10 mouse cellular contexts compared by ENCODE assay signal in the genomic region with DNA sequence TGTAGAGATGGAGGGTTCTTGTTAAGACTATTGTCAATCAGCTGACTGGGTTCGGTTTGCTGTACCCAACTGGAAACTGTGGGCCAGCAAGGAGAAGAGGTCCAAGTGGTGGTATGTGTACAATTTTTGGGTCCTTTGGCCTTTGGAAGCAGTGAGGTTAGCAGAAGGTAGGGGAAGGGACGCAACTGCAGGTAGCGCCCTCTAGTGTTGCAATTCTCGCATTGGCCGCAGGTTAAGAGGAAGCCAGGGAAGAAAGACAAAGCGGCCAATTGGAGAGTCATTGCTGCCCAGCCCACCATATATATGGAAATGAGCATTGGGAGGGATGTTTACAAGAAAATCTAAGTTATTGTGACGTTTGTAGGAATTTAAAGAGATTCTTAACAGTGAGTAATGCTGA. TPM values are rescaled to one million over a fixed set of nuclear protein-coding genes. Genes with fewer than 3 reads are reported as not detected.
DNase-seq lines count a peak whose midpoint lies in the region; TF ChIP-seq lines count a peak whose summit lies in the region.
"Had no signal": no experiment of that assay in that cellular context is flagged by ENCODE, and none has a peak within 500 bp of the region (broad histone marks: within the 10 kb centered on the region; RNA-seq: fewer than 3 reads in every experiment).

No protein-coding gene starts in this region.

- peaks cover 4% of the 10 kb centered on the region; the same call in 1 of the 2 replicates for H3K4me1 ChIP-seq in testis, adult 2 months (ENCODE audit: control insufficient read depth, insufficient read depth, low read length)
- H3K4me1 ChIP-seq: hindbrain, embryonic 15.5 days; neural tube, embryonic 12.5 days had no signal

- no peak for TF ChIP-seq POLR2A in testis, adult 2 months (IDR thresholded peaks at IDR 0.05; ENCODE audit: control insufficient read depth, low read depth, low read length)

- H3K4me3 ChIP-seq in testis, adult 2 months (ENCODE audit: control insufficient read depth, low read depth, low read length), result no peak overlapping the region
- H3K4me3 ChIP-seq: hindbrain, embryonic 15.5 days; neural tube, embryonic 12.5 days had no signal

- H3K27me3 ChIP-seq in testis, adult 2 months (ENCODE audit: control insufficient read depth, insufficient read depth, low read length), result no peaks in the 10 kb centered on the region
- H3K27me3 ChIP-seq: hindbrain, embryonic 15.5 days; neural tube, embryonic 12.5 days had no signal

- peak; percentile 96 for TF ChIP-seq CTCF in testis, adult 2 months (IDR thresholded peaks at IDR 0.05; ENCODE audit: control insufficient read depth, insufficient read depth, insufficient replicate concordance, low read depth, low read length)

- DNase-seq in cerebellum, postnatal 14 days, result peak; percentile 22 to 42
- no peak for DNase-seq in cerebellum, adult 8-10 months
- peak; percentile 33 for DNase-seq in right cerebral cortex, adult 18-20 months
- no peak for DNase-seq in right cerebral cortex, postnatal 25 days
- DNase-seq in embryo, embryonic 9.5 days (ENCODE audit: extremely low spot score), result peak; percentile 55
- peak; percentile 76 for DNase-seq in kidney, adult 9 months
- peak; percentile 43 to 69 for DNase-seq in lung, postnatal 4 days

- no peaks in the 10 kb centered on the region for H3K36me3 ChIP-seq in testis, adult 2 months (ENCODE audit: control insufficient read depth, insufficient read depth, low read length)
- H3K36me3 ChIP-seq: hindbrain, embryonic 15.5 days; neural tube, embryonic 12.5 days had no signal

- H3K27ac ChIP-seq in testis, adult 2 months (ENCODE audit: control insufficient read depth, insufficient read depth, low read depth, low read length), result no peak overlapping the region
- H3K27ac ChIP-seq: hindbrain, embryonic 15.5 days; neural tube, embryonic 12.5 days had no signal

RNA-seq across cellular contexts. Expression of a gene that starts 23.2 kb away (rescaled TPM):
- polyA plus RNA-seq in testis, adult 2 months (2012; rRNA removed), result 25.5 and 28.6 TPM in 2 replicates

RNA-seq across cellular contexts. Expression of a gene that starts 38.5 kb away (rescaled TPM):
- polyA plus RNA-seq in testis, adult 2 months (2012; rRNA removed), result 19.0 and 19.1 TPM in 2 replicates

Comparison
In these comparisons a context has a peak if more than half of its experiments do, and no peak if none do; other contexts are left out.
1. DNase-seq: peak in cerebellum, postnatal 14 days (2 of 2), right cerebral cortex, adult 18-20 months (single experiment), embryo, embryonic 9.5 days (single experiment), kidney, adult 9 months (single experiment) and lung, postnatal 4 days (2 of 2); none in cerebellum, adult 8-10 months (single experiment) and right cerebral cortex, postnatal 25 days (single experiment).